Mouse (Mus musculus): ENCODE measurements around the gene 4931417E11Rik.
A peak's percentile ranks its signal among the peaks of the same experiment; 100 is the strongest.

4931417E11Rik gene

GRCm38 (mm10) chr6:73469567-73469966, at the start of gene 4931417E11Rik:
Gene 4931417E11Rik (minus strand): TSS chr6:73469667.
- DNase-seq (ENCODE audit: low read depth, low spot score) = no peak

GRCm38 (mm10) chr6:73517818-73518396, 48.4 kb upstream of the 4931417E11Rik start:
- DNase-seq (ENCODE audit: low read depth, low spot score) = no peak

- DNase-seq (ENCODE audit: low read depth, low spot score) = peak; percentile 33
Observed at GRCm38 (mm10) chr6:73512907-73513306, 43.4 kb upstream of the 4931417E11Rik start.

- DNase-seq (ENCODE audit: low read depth, low spot score) = no peak
Observed at GRCm38 (mm10) chr6:73499631-73500030, 30.2 kb upstream of the 4931417E11Rik start.

GRCm38 (mm10) chr6:73497321-73497720, 27.9 kb upstream of the 4931417E11Rik start:
- no peak for DNase-seq (ENCODE audit: low read depth, low spot score)

GRCm38 (mm10) chr6:73490524-73490923, 21.1 kb upstream of the 4931417E11Rik start:
- no peak for DNase-seq (ENCODE audit: low read depth, low spot score)

GRCm38 (mm10) chr6:73485616-73486015, 16.1 kb upstream of the 4931417E11Rik start:
- DNase-seq (ENCODE audit: low read depth, low spot score) = no peak

- DNase-seq (ENCODE audit: low read depth, low spot score) = no peak
Observed at GRCm38 (mm10) chr6:73466084-73466483, 3.4 kb downstream of the 4931417E11Rik start.

GRCm38 (mm10) chr6:73462543-73462942, 6.9 kb downstream of the 4931417E11Rik start:
- DNase-seq (ENCODE audit: low read depth, low spot score) = no peak

- DNase-seq (ENCODE audit: low read depth, low spot score) = no peak
Observed at GRCm38 (mm10) chr6:73433912-73434311, 35.6 kb downstream of the 4931417E11Rik start.

- DNase-seq (ENCODE audit: low read depth, low spot score) = no peak
Observed at GRCm38 (mm10) chr6:73428618-73429336, 40.7 kb downstream of the 4931417E11Rik start.

- no peak for DNase-seq (ENCODE audit: low read depth, low spot score)
Observed at GRCm38 (mm10) chr6:73427273-73427812, 42.1 kb downstream of the 4931417E11Rik start.

All from WW6 (cell line).